8 mouse cellular contexts compared by ENCODE assay signal in the genomic region with DNA sequence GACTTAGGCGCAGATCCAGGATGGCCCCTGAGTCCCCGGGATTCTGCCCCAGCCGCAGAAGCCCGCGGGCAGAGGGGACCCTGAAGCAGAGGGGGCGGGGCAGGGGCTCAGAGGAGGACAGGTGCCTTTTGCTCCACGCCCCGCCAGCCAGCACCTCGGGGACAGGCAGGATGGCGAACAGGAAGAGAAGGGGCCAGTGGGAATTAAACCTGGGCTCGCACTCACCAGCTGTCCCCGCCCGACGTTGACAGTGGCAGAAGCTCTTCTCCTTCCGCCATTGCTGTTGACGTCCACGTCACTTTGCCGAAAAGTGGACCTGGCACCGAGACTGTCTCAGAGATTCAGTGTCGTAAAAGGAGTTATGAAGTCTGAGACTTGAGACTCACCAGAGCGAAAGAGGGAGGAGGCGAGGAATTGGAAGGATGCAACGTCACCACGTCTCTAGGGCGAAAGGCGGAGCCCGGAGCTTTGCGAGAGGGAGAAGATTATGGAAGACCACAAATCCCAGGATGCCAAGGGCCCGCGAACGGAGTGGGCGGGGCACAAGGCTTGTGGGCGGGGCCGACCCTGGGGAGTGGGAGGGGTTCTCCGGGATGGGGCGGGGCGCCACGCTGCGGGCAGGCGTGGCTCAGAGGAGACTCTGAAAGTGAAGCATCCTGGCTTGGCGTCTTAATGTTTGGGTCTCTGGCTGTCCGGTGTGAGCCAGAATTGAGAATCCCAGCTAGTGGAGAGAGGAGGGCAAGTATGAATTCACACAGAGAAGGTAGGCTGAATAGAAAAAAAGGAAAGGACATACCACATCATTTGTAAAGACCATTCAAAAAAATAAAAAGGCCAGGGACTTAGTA. TPM values are rescaled to one million over a fixed set of nuclear protein-coding genes. Genes with fewer than 3 reads are reported as not detected.
DNase-seq lines count a peak whose midpoint lies in the region; ATAC-seq lines count a peak whose summit lies in the region.

A gene (minus strand): TSS at position 416 of the 848 bp plus-strand sequence.

- no peaks in the 10 kb centered on the region for H3K27me3 ChIP-seq in forebrain, embryonic 14.5 days (replicated peaks; ENCODE audit: control insufficient read depth, insufficient read depth, low read length)
- no peaks in the 10 kb centered on the region for H3K27me3 ChIP-seq in neural tube, embryonic 15.5 days (replicated peaks)

- intact Hi-C loops in heart, postnatal 14 days (cut with DNase I), result no loop called here

- under 1% methylated on average over 42 of the region's 42 CpGs for WGBS in forebrain, embryonic 14.5 days
- under 1% methylated on average over 42 of the region's 42 CpGs for WGBS in neural tube, embryonic 15.5 days

- H3K4me2 ChIP-seq in forebrain, embryonic 14.5 days (ENCODE audit: low read length), result peak within 1 kb of the TSS; percentile 70
- H3K4me2 ChIP-seq in neural tube, embryonic 15.5 days, result peak within 1 kb of the TSS; percentile 60

- ATAC-seq in forebrain, embryonic 14.5 days, result peak; percentile 99
- peak; percentile 99 for ATAC-seq in neural tube, embryonic 15.5 days (ENCODE audit: low FRiP score)

- H3K9me3 ChIP-seq in forebrain, embryonic 14.5 days (replicated peaks; ENCODE audit: control insufficient read depth, low read length), result no peaks in the 10 kb centered on the region
- H3K9me3 ChIP-seq in neural tube, embryonic 15.5 days (replicated peaks), result no peaks in the 10 kb centered on the region

- H3K4me3 ChIP-seq in forebrain, embryonic 14.5 days (ENCODE audit: low read depth, low read length), result peak within 1 kb of the TSS; percentile 89
- H3K4me3 ChIP-seq in neural tube, embryonic 15.5 days (replicated peaks), result peak within 1 kb of the TSS; percentile 62

- peak within 1 kb of the TSS; percentile 70 for H3K27ac ChIP-seq in forebrain, embryonic 14.5 days (ENCODE audit: low read depth, low read length)
- H3K27ac ChIP-seq in neural tube, embryonic 15.5 days (replicated peaks), result peak within 1 kb of the TSS; percentile 80

- H3K4me1 ChIP-seq in forebrain, embryonic 14.5 days (ENCODE audit: control insufficient read depth, insufficient read depth, low read length), result peaks cover 7% of the 10 kb centered on the region
- H3K4me1 ChIP-seq in neural tube, embryonic 15.5 days, result peaks cover 11% of the 10 kb centered on the region

- peak; percentile 100 for DNase-seq in ES-CJ7 (ENCODE audit: low read depth, low spot score)
- peak; percentile 94 for DNase-seq in cerebellum, adult 11 months
- peak; percentile 99 for DNase-seq in forebrain, embryonic 14.5 days (ENCODE audit: low spot score)
- DNase-seq in heart, postnatal 14 days, result peak; percentile 95 to 97
- peak; percentile 97 for DNase-seq in layer of hippocampus, adult 11-12 months (ENCODE audit: low spot score)
- DNase-seq in lung, adult 18-20 months, result peak; percentile 99
- peak; percentile 97 for DNase-seq in testis, postnatal 14 days (ENCODE audit: low spot score)

- H3K9ac ChIP-seq in forebrain, embryonic 14.5 days (ENCODE audit: low read length), result peak within 1 kb of the TSS; percentile 85
- H3K9ac ChIP-seq in neural tube, embryonic 15.5 days (replicated peaks), result peak within 1 kb of the TSS; percentile 61

- H3K36me3 ChIP-seq in forebrain, embryonic 14.5 days (ENCODE audit: control insufficient read depth, insufficient read depth, low read length), result no peaks in the 10 kb centered on the region
- H3K36me3 ChIP-seq in neural tube, embryonic 15.5 days, result no peaks in the 10 kb centered on the region

RNA-seq across cellular contexts. Expression of the gene that starts here (rescaled TPM):
- polyA plus RNA-seq in forebrain, embryonic 14.5 days (2014; fragmentation: Nextera tagmentation; extraction: Ambion mirVana), result 32.9 and 40.8 TPM in 2 replicates
- 10 to 100 TPM; 27.8 to 28.6 TPM for total RNA-seq in heart, postnatal 14 days (2021)
- 28.3 and 30.3 TPM in 2 replicates for polyA plus RNA-seq in neural tube, embryonic 15.5 days (2015; fragmentation: Nextera tagmentation; extraction: Ambion mirVana)

Comparison
In these comparisons a context has a peak if more than half of its experiments do, and no peak if none do; other contexts are left out.
1. Peak in every context shown above with its lines: DNase-seq, ATAC-seq, H3K4me3 ChIP-seq and H3K27ac ChIP-seq.